ENCODE assay signal across 23 mouse cellular contexts in genomic region chr9:118711749-118712148, GRCm38 (mm10).
DNase-seq lines count a peak whose midpoint lies in the region; ATAC-seq and TF ChIP-seq lines count a peak whose summit lies in the region.
"Had no signal": no experiment of that assay in that cellular context is flagged by ENCODE, and none has a peak within 500 bp of the region (broad histone marks: within the 10 kb centered on the region; RNA-seq: fewer than 3 reads in every experiment).

No protein-coding gene starts in this region.

- no peak overlapping the region for H3K27ac ChIP-seq in embryonic facial prominence, embryonic 15.5 days (replicated peaks)
- no peak overlapping the region for H3K27ac ChIP-seq in embryonic facial prominence, embryonic 10.5 days (replicated peaks)
- H3K27ac ChIP-seq in left cerebral cortex, adult 2 months: no peak overlapping the region
- no peak overlapping the region for H3K27ac ChIP-seq in midbrain, embryonic 11.5 days (ENCODE audit: low read depth, low read length)
- H3K27ac ChIP-seq in midbrain, embryonic 14.5 days (replicated peaks; ENCODE audit: low read depth, low read length): no peak overlapping the region
- H3K27ac ChIP-seq: embryonic facial prominence, embryonic 13.5 days; forebrain, embryonic 13.5 days; forebrain, embryonic 15.5 days had no signal

- intact Hi-C loops in left cerebral cortex, postnatal 4 days (cut with DNase I): no loop called here
- intact Hi-C loops in left cerebral cortex, adult 2 months (cut with DNase I): no loop called here

- H3K4me2 ChIP-seq in embryonic facial prominence, embryonic 15.5 days (replicated peaks): no peak overlapping the region
- no peak overlapping the region for H3K4me2 ChIP-seq in midbrain, embryonic 11.5 days
- no peak overlapping the region for H3K4me2 ChIP-seq in midbrain, embryonic 14.5 days (ENCODE audit: low read length)
- H3K4me2 ChIP-seq: embryonic facial prominence, embryonic 13.5 days; forebrain, embryonic 13.5 days; forebrain, embryonic 15.5 days had no signal

- no peaks in the 10 kb centered on the region for H3K27me3 ChIP-seq in embryonic facial prominence, embryonic 15.5 days
- no peaks in the 10 kb centered on the region for H3K27me3 ChIP-seq in embryonic facial prominence, embryonic 10.5 days (replicated peaks; ENCODE audit: low read depth, poor library complexity, severe bottlenecking)
- no peaks in the 10 kb centered on the region for H3K27me3 ChIP-seq in midbrain, embryonic 11.5 days (ENCODE audit: control insufficient read depth, insufficient read depth, low read length)
- H3K27me3 ChIP-seq in midbrain, embryonic 14.5 days (ENCODE audit: control insufficient read depth, insufficient read depth, low read length): no peaks in the 10 kb centered on the region
- H3K27me3 ChIP-seq: embryonic facial prominence, embryonic 13.5 days; forebrain, embryonic 13.5 days; forebrain, embryonic 15.5 days; Patski had no signal

- H3K4me1 ChIP-seq in embryonic facial prominence, embryonic 15.5 days: peaks cover 1% of the 10 kb centered on the region
- peaks cover 12% of the 10 kb centered on the region for H3K4me1 ChIP-seq in embryonic facial prominence, embryonic 10.5 days
- H3K4me1 ChIP-seq in midbrain, embryonic 11.5 days (ENCODE audit: control insufficient read depth, insufficient read depth, low read length): no peaks in the 10 kb centered on the region
- no peaks in the 10 kb centered on the region for H3K4me1 ChIP-seq in midbrain, embryonic 14.5 days (ENCODE audit: control insufficient read depth, insufficient read depth, low read length)

- no peak for ATAC-seq in cerebellum, adult (ENCODE audit: insufficient number of reproducible peaks, low FRiP score, low TSS enrichment)
- ATAC-seq in embryonic facial prominence, embryonic 15.5 days (ENCODE audit: insufficient number of reproducible peaks, low FRiP score, low TSS enrichment, low read depth): 0 out of 2 replicates have a peak, but pooled peaks have one; percentile 12
- no peak for ATAC-seq in midbrain, embryonic 11.5 days (ENCODE audit: low FRiP score)
- no peak for ATAC-seq in midbrain, embryonic 14.5 days (ENCODE audit: low FRiP score, low TSS enrichment)
- ATAC-seq: activated CD4-positive, CD25-positive, alpha-beta regulatory T cell, adult 4 months; CD4-positive, CD25-positive, alpha-beta regulatory T cell, adult 4 months; forebrain, embryonic 13.5 days; forebrain, embryonic 15.5 days; forebrain, postnatal 0 days; Patski had no signal

- 61% methylated on average over 11 of the region's 11 CpGs for WGBS in embryonic facial prominence, embryonic 15.5 days
- WGBS in embryonic facial prominence, embryonic 10.5 days: 95% methylated on average over 11 of the region's 11 CpGs
- 94% methylated on average over 11 of the region's 11 CpGs for WGBS in midbrain, embryonic 11.5 days
- 95% methylated on average over 11 of the region's 11 CpGs for WGBS in midbrain, embryonic 14.5 days

- no peak overlapping the region for H3K9ac ChIP-seq in embryonic facial prominence, embryonic 15.5 days
- H3K9ac ChIP-seq in midbrain, embryonic 11.5 days (ENCODE audit: low read length): no peak overlapping the region
- H3K9ac ChIP-seq in midbrain, embryonic 14.5 days (replicated peaks; ENCODE audit: low read length): no peak overlapping the region
- H3K9ac ChIP-seq: embryonic facial prominence, embryonic 13.5 days; forebrain, embryonic 13.5 days; forebrain, embryonic 15.5 days; forebrain, postnatal 0 days had no signal

- peaks cover 5% of the 10 kb centered on the region; the same call in 1 of the 2 replicates for H3K36me3 ChIP-seq in embryonic facial prominence, embryonic 15.5 days
- peaks cover 64% of the 10 kb centered on the region for H3K36me3 ChIP-seq in embryonic facial prominence, embryonic 10.5 days (replicated peaks)
- no peaks in the 10 kb centered on the region for H3K36me3 ChIP-seq in midbrain, embryonic 11.5 days (ENCODE audit: control insufficient read depth, insufficient read depth, low read length)
- no peaks in the 10 kb centered on the region for H3K36me3 ChIP-seq in midbrain, embryonic 14.5 days (ENCODE audit: control insufficient read depth, insufficient read depth, low read length)
- H3K36me3 ChIP-seq: forebrain, embryonic 15.5 days; G1E had no signal

- TF ChIP-seq CTCF in left cerebral cortex, adult 2 months (IDR thresholded peaks at IDR 0.05): no peak

- no peak overlapping the region for H3K4me3 ChIP-seq in embryonic facial prominence, embryonic 15.5 days (replicated peaks)
- H3K4me3 ChIP-seq in embryonic facial prominence, embryonic 10.5 days: no peak overlapping the region
- no peak overlapping the region for H3K4me3 ChIP-seq in left cerebral cortex, adult 2 months
- no peak overlapping the region for H3K4me3 ChIP-seq in midbrain, embryonic 11.5 days (ENCODE audit: low read depth, low read length)
- no peak overlapping the region for H3K4me3 ChIP-seq in midbrain, embryonic 14.5 days (replicated peaks; ENCODE audit: low read depth, low read length)
- H3K4me3 ChIP-seq: embryonic facial prominence, embryonic 13.5 days; forebrain, embryonic 13.5 days; forebrain, embryonic 15.5 days had no signal

- peak; percentile 70 to 71 for DNase-seq in cerebellum, postnatal 10 days
- DNase-seq in embryonic facial prominence, embryonic 10.5 days (ENCODE audit: low spot score): no peak
- peak; percentile 37 for DNase-seq in left cerebral cortex, postnatal 4 days
- DNase-seq in left cerebral cortex, adult 2 months (ENCODE audit: extremely low spot score in 1 of 2, low spot score in 2 of 2): no peak
- DNase-seq in midbrain, embryonic 11.5 days (ENCODE audit: low spot score, missing footprints): peak; percentile 69
- no peak for DNase-seq in midbrain, embryonic 14.5 days
- DNase-seq: adrenal gland, adult 8-10 months; adrenal gland, postnatal 14 days; adrenal gland, postnatal 36 days; B cell, adult 2 months; cerebellum, adult 11 months; cerebellum, adult 18-20 months; cerebellum, adult 8-10 months; forebrain, postnatal 0 days had no signal

- no peaks in the 10 kb centered on the region for H3K9me3 ChIP-seq in embryonic facial prominence, embryonic 15.5 days (replicated peaks)
- 0 out of 2 replicates have a peak, but pooled peaks cover 3% of the 10 kb centered on the region for H3K9me3 ChIP-seq in embryonic facial prominence, embryonic 10.5 days
- H3K9me3 ChIP-seq in midbrain, embryonic 11.5 days (ENCODE audit: control insufficient read depth, low read length): no peaks in the 10 kb centered on the region
- no peaks in the 10 kb centered on the region for H3K9me3 ChIP-seq in midbrain, embryonic 14.5 days (ENCODE audit: control insufficient read depth, low read length)
- H3K9me3 ChIP-seq: forebrain, embryonic 13.5 days; forebrain, embryonic 15.5 days had no signal

Comparison
In these comparisons a context has a peak if more than half of its experiments do, and no peak if none do; other contexts are left out.
1. DNase-seq: peak in cerebellum, postnatal 10 days (2 of 2), left cerebral cortex, postnatal 4 days (single experiment) and midbrain, embryonic 11.5 days (single experiment); none in embryonic facial prominence, embryonic 10.5 days (single experiment), left cerebral cortex, adult 2 months (0 of 2) and midbrain, embryonic 14.5 days (single experiment).